Mouse (Mus musculus) forebrain, embryonic 11.5 days (tissue): Measurements from ENCODE around the gene Hsd17b14. TPM values are rescaled to one million over a fixed set of nuclear protein-coding genes. Genes with fewer than 3 reads are reported as not detected.

Experiments used
- ATAC-seq: fragments of 200-750 bp; cut with Nextera tagmentation; replicated peaks from 2 replicates; pipeline ENCODE4 v1.8.0; 2017; ENCODE audit warnings: moderate TSS enrichment; ENCODE audit not compliant: low FRiP score
- DNase-seq: peaks from one replicate; pipeline ENCODE4 v3.0.0-alpha.2; 2017; ENCODE audit warnings: low spot score
- H3K27ac ChIP-seq: fragments of 300-500 bp; sonication (generic); 2 replicates; pipeline ENCODE4 v1.5.1; 2014; ENCODE audit warnings: low read depth, low read length
- H3K27me3 ChIP-seq: fragments of 300-500 bp; sonication (generic); 2 replicates; pipeline ENCODE4 v1.6.1; 2014; ENCODE audit warnings: mild to moderate bottlenecking, low read length, mixed read lengths; ENCODE audit not compliant: control insufficient read depth, insufficient read depth
- H3K36me3 ChIP-seq: fragments of 300-500 bp; sonication (generic); 2 replicates; pipeline ENCODE4 v1.6.1; 2014; ENCODE audit warnings: mild to moderate bottlenecking, low read length, moderate library complexity, mixed read lengths; ENCODE audit not compliant: control insufficient read depth, insufficient read depth
- H3K4me1 ChIP-seq: fragments of 300-500 bp; sonication (generic); replicated peaks from 2 replicates; pipeline ENCODE4 v1.6.1; 2014; ENCODE audit warnings: low read length, mixed read lengths; ENCODE audit not compliant: control insufficient read depth, insufficient read depth
- H3K4me2 ChIP-seq: fragments of 300-500 bp; sonication (generic); 2 replicates; pipeline ENCODE4 v1.6.1; 2014; ENCODE audit warnings: low read depth, mild to moderate bottlenecking, low read length, moderate library complexity, mixed read lengths; ENCODE audit not compliant: severe bottlenecking
- H3K4me3 ChIP-seq: fragments of 300-500 bp; sonication (generic); 2 replicates; pipeline ENCODE4 v1.5.1; 2014; ENCODE audit warnings: low read depth, low read length
- H3K9ac ChIP-seq: fragments of 300-500 bp; sonication (generic); 2 replicates; pipeline ENCODE4 v1.6.1; 2014; ENCODE audit warnings: low read length
- H3K9me3 ChIP-seq: fragments of 300-500 bp; sonication (generic); 2 replicates; pipeline ENCODE4 v1.6.1; 2016; ENCODE audit warnings: low read length, mixed read lengths; ENCODE audit not compliant: control insufficient read depth
- WGBS: fragments of 180-500 bp; shearing (Covaris S2); extraction: QIAGEN DNeasy Blood & Tissue Kit; methylation state at CpG from one replicate; pipeline ENCODE4 v1.1.7; 2014; 5-methylcytosine and 5-hydroxymethylcytosine counted together
- polyA plus RNA-seq: library from polyadenylated mRNA; unstranded; fragments of >200 nt; fragmentation: Nextera tagmentation; extraction: Ambion mirVana; gene quantifications from 2 replicates; pipeline ENCODE4 v1.2.1, GENCODE M21; 2014

The Hsd17b14 gene
- polyA plus RNA-seq, 1 experiment from 2014 or later: 1.2 TPM

DNA sequence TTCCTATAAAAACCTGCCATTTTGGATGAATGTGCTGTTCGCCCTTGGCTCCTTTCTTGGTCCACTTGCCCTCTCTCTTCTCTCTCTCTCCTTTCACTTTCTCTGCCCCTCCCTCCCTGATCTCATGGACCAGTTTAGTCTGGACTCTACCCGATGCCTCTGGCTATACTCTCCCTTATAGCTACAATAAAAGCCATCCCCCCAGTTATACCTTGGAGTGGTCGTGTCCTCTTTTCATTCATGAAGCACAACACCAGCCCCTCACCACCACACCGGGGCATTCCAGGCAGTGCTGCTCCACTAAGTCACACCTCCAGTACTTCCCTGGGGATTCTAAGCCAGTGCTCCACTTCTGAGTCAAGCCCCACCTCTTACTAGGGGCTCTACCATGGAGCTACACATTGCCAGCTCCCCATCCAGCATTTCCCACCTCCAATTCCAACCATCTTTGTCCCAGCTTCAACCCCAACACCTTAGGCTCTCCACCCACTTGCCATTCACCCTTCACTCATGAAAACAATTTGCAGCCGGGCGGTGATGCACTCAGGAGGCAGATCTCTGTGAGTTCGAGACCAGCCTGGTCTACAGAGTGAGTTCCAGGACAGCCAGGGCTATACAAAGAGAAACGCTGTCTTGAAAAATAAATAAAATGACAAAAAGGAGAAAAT, 12.6 kb downstream of the Hsd17b14 start:
- DNase-seq: peak; percentile 30

DNA sequence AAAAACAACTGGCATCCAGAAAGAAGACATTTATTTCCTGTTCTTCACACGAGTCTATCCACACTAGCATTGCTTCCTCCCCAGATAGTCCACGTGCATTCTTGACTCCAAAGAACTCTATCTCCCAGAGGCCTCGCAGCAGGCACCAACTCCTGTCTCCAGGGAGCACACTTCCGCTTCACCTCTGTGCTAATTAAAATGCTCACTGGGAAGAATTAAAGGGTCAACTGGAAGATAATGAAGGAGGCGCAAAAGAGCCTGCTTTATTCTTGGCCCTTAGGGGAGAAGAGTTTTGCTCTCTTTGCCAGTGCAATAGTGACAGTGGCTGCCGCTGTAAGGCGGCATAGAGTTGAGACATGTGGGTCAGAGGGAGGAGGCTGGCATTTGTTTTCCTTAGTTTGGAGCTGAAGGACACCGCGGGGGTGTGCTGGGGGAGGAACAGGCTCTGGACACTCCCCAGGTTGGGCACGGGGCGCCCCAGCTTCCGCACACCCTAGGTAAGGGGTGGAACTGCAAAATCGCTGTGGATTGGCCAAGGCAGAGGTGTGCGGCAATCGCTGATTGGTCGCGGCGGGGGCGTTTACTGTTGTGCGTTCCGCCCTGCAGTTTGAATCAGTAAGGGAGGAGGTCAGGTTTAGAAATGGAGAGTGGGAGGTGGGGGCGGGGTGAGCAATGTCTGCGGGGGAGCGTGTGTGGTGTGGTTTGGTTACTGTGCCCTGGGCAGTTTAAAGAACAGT, 13.3 kb downstream of the Hsd17b14 start:
- H3K27ac ChIP-seq: peak overlapping the region; percentile 57; the same call in 1 of the 2 replicates
- peak overlapping the region; percentile 33 for H3K4me3 ChIP-seq
- ATAC-seq: peak; percentile 95
- peak overlapping the region; percentile 74 for H3K4me2 ChIP-seq
- no peaks in the 10 kb centered on the region; the same call in 1 of the 2 replicates for H3K36me3 ChIP-seq
- DNase-seq: peak; percentile 93
- no peaks in the 10 kb centered on the region for H3K27me3 ChIP-seq
- WGBS: under 1% methylated on average over 24 of the region's 24 CpGs
- peaks cover 7% of the 10 kb centered on the region; the same call in 1 of the 2 replicates for H3K4me1 ChIP-seq
- H3K9ac ChIP-seq: peak overlapping the region; percentile 47
- H3K9me3 ChIP-seq: no peaks in the 10 kb centered on the region

More for the DNA sequence above, 12.6 kb downstream of the Hsd17b14 start:
- no peak overlapping the region; the same call in 1 of the 2 replicates for H3K27ac ChIP-seq
- H3K4me2 ChIP-seq: no peak overlapping the region
- H3K36me3 ChIP-seq: no peaks in the 10 kb centered on the region
- H3K9ac ChIP-seq: no peak overlapping the region
- ATAC-seq: no peak
- H3K4me3 ChIP-seq: no peak overlapping the region
- peaks cover 7% of the 10 kb centered on the region; the same call in 1 of the 2 replicates for H3K4me1 ChIP-seq
- WGBS: 68% methylated on average over 8 of the region's 8 CpGs
- no peaks in the 10 kb centered on the region for H3K27me3 ChIP-seq
- H3K9me3 ChIP-seq: no peaks in the 10 kb centered on the region

DNA sequence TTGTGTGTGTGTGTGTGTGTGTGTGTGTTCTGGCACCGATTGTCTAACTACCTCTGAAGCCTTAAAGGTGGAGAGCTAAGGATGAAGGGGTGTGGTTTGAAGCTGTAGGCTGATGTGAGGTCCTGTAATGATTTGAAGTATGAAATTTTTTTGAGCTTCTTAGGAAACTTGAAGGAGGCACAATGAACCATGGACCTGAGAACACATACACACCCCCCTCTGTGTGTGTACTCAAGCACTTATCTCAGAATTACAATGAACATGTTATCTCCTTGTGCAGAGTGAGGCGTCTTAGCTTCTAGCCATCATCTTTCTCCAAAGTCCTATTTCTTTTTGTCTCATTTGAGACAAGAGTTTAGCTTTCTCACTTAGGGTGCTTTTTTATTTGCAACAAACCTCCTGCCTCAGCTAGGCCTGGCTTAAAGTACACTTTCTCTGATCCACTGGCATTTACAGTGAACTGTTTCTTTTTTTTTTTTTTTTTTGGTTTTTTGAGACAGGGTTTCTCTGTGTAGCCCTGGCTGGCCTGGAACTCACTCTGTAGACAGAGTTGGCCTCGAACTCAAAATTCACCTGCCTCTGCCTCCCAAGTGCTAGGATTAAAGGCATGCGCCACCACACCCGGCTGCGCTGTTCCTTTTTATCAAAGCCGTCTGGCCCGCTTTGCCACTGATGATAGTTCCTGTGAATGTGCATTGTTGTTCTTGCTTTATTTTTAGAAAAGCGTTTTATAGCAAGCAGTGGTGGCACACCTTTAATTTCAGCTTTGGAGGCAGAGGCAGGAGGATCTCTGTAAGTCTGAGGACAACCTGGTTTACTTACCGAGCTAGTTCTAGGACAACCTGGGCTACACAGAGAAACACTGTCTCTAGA, 14.1 kb downstream of the Hsd17b14 start:
- peaks cover 7% of the 10 kb centered on the region; the same call in 1 of the 2 replicates for H3K4me1 ChIP-seq
- DNase-seq: no peak
- peak overlapping the region; percentile 47 for H3K9ac ChIP-seq
- 79% methylated on average over 10 of the region's 10 CpGs for WGBS
- ATAC-seq: no peak
- H3K9me3 ChIP-seq: no peaks in the 10 kb centered on the region
- no peaks in the 10 kb centered on the region; the same call in 1 of the 2 replicates for H3K36me3 ChIP-seq
- H3K27me3 ChIP-seq: no peaks in the 10 kb centered on the region
- peak overlapping the region; percentile 57; the same call in 1 of the 2 replicates for H3K27ac ChIP-seq
- peak overlapping the region; percentile 33; the same call in 1 of the 2 replicates for H3K4me3 ChIP-seq
- peak overlapping the region; percentile 74 for H3K4me2 ChIP-seq

DNA sequence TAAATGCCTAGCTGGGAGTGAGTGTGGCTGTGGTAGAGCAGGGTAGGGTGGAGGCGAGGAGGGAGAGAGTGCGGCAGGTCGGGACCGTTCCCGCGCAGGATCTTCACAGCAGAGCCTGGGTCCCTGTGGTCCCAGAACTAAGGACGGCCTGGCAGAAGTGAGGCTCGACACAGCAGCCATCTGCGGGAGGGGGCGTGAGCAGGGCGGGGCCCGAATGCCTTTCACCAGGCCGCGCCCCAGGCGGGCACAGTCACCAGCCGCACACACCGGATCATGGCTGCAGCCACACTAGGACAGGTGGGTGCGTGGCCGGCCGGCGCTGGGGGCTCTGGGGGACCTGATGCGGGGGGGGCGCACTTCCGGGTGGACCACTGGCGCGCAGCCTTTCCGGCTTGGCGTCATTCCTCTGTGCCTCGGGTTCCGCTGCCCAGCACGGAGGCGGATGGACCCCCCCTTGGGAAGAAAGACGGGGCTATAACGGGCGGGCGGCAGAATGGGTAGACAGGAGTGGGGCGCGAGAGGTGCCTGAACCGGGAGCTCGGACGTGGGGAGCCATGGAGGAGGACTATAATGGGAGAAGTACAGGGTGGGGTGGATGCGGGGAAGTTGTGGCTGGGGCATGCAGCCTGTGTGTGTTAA, 15.5 kb downstream of the Hsd17b14 start, which contains the start of gene Bcat2:
Bcat2 (plus strand) TSS at position 51 of the 639 bp plus-strand sequence.
- Histone ChIP-seq H3K9ac (peak within 1 kb of the TSS; percentile 81), H3K4me3 (peak within 1 kb of the TSS; percentile 53), H3K4me2 (peak within 1 kb of the TSS; percentile 66), H3K36me3 (no peaks in the 10 kb centered on the region; the same call in 1 of the 2 replicates), H3K9me3 (no peaks in the 10 kb centered on the region), H3K27me3 (no peaks in the 10 kb centered on the region), H3K4me1 (peaks cover 7% of the 10 kb centered on the region; the same call in 1 of the 2 replicates), H3K27ac (peak within 1 kb of the TSS; percentile 44)
- ATAC-seq (peak; percentile 75), DNase-seq (peak; percentile 86)
- under 1% methylated on average over 42 of the region's 42 CpGs for WGBS

DNA sequence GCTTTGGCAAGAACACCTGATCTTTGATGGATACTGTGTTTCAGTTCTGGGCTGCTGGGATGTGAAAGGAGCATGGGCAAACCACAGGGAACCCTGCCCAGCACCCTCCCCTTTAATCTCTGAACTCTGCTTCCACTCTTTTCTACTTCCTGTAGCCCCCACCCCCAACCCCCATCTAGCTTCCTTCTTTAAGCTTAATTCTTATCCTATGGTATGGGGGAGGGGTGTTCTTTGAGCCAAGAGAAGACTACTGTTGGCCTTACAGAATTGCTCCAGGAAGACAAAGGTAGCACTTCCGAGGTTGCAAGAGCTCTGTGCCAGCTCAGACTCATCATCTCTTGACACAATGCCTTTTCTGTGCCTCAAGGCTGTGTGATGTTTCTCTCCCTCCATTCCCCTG, 17.3 kb downstream of the Hsd17b14 start:
- H3K27me3 ChIP-seq: no peaks in the 10 kb centered on the region
- H3K4me3 ChIP-seq: no peak overlapping the region
- DNase-seq (no peak), ATAC-seq (no peak)
- peaks cover 7% of the 10 kb centered on the region; the same call in 1 of the 2 replicates for H3K4me1 ChIP-seq
- no peaks in the 10 kb centered on the region; the same call in 1 of the 2 replicates for H3K36me3 ChIP-seq
- 71% methylated on average over 1 of the region's 1 CpGs for WGBS
- H3K9me3 ChIP-seq: no peaks in the 10 kb centered on the region
- H3K9ac ChIP-seq: no peak overlapping the region
- no peak overlapping the region for H3K27ac ChIP-seq
- no peak overlapping the region for H3K4me2 ChIP-seq

DNA sequence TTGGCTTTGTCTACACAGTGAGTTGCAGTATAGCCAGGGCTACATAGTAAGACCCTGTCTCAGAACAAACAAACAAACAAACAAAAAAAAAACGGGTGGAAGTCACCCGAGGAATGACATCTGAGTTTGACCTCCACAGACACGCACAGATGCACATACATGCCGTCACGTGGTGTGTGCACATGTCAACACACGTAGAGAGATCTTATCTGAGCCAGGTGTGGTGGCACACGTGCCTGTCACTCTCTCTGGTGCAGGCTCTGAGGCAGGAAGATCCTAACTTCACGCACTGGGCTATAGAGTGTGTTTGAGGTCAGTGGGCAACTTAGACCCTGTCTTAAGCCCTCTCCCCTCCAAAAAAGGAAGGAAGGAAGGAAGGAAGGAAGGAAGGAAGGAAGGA, 19.3 kb downstream of the Hsd17b14 start:
- Histone ChIP-seq H3K36me3 (no peaks in the 10 kb centered on the region; the same call in 1 of the 2 replicates), H3K27ac (no peak overlapping the region), H3K9ac (no peak overlapping the region), H3K4me2 (no peak overlapping the region), H3K27me3 (no peaks in the 10 kb centered on the region), H3K4me1 (peaks cover 7% of the 10 kb centered on the region; the same call in 1 of the 2 replicates), H3K4me3 (no peak overlapping the region), H3K9me3 (no peaks in the 10 kb centered on the region)
- 85% methylated on average over 8 of the region's 8 CpGs for WGBS
- DNase-seq (no peak), ATAC-seq (no peak)

DNA sequence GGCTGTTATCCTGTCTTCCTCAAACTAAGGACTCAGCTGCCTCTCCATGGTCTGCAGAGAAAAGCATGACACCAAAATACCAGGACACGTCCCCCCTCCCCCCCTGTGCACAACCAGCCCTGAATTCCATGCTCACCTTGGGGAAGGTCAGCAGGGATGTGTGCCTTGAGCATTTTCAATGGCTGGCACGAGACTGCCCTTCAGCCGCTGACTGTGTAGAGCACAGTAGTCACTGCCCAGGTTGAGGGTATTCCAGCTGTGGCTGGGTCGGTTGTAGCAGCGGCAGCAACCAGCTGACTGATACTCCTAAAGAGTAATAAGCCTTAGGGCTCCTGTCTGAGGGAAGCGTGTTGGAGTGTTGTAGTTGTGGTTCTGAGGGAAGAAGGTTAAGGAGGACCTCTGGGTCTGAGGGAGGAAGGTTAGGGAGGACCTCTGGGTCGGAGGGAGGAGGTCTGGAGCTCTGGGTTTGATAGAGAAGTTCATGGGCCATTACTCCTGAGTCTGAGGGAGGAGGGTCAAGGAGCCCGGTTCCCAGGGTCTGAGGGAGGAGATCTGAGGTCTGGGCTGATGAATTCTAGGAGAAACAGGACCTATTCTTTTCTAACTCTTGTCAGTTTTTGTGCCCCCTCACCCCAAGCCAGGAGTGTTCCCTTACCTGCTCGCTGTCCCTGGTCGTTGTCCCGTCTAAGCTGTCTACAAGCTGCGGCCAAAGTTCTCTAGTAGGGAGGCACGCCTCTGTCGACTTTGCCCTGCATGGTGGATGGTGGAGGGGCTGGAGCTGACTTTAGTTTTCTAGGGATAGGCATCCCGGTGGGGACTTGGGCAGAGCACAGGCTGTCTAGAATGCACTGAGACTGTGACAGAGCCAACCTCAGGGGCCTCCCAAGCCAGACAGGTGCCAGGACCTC, 20.0 kb downstream of the Hsd17b14 start:
- no peaks in the 10 kb centered on the region for H3K27me3 ChIP-seq
- no peaks in the 10 kb centered on the region; the same call in 1 of the 2 replicates for H3K36me3 ChIP-seq
- H3K4me3 ChIP-seq: no peak overlapping the region
- no peak overlapping the region for H3K9ac ChIP-seq
- H3K9me3 ChIP-seq: no peaks in the 10 kb centered on the region
- WGBS: 86% methylated on average over 15 of the region's 15 CpGs
- DNase-seq (no peak), ATAC-seq (no peak)
- H3K27ac ChIP-seq: no peak overlapping the region
- H3K4me2 ChIP-seq: no peak overlapping the region
- H3K4me1 ChIP-seq: peaks cover 7% of the 10 kb centered on the region; the same call in 1 of the 2 replicates
